Mouse (Mus musculus): ENCODE measurements around the gene Eri3. TPM values are rescaled to one million over a fixed set of nuclear protein-coding genes. Genes with fewer than 3 reads are reported as not detected.
A peak's percentile ranks its signal among the peaks of the same experiment; 100 is the strongest.

The Eri3 gene
- polyA plus RNA-seq, 1 experiment, result 201 TPM

GRCm38 (mm10) chr4:117563967-117564366 is 13.8 kb downstream of the Eri3 start:
- peaks cover 2% of the 10 kb centered on the region for H3K4me1 ChIP-seq (ENCODE audit: control insufficient read depth, insufficient read depth, low read length)
- H3K27ac ChIP-seq (ENCODE audit: insufficient read depth, low read length), result no peak overlapping the region
- H3K4me3 ChIP-seq (ENCODE audit: insufficient read depth, low read length), result no peak overlapping the region
- no peak for TF ChIP-seq POLR2A (IDR thresholded peaks at IDR 0.05; ENCODE audit: extremely low read depth, insufficient read depth, low read length)
- no peak for TF ChIP-seq CTCF (IDR thresholded peaks at IDR 0.05; ENCODE audit: extremely low read depth, insufficient read depth, low read length)

GRCm38 (mm10) chr4:117568846-117569245 is 18.7 kb downstream of the Eri3 start:
- H3K4me3 ChIP-seq (ENCODE audit: insufficient read depth, low read length), result no peak overlapping the region
- peaks cover 2% of the 10 kb centered on the region for H3K4me1 ChIP-seq (ENCODE audit: control insufficient read depth, insufficient read depth, low read length)
- H3K27ac ChIP-seq (ENCODE audit: insufficient read depth, low read length), result peak overlapping the region; percentile 83
- TF ChIP-seq POLR2A (IDR thresholded peaks at IDR 0.05; ENCODE audit: extremely low read depth, insufficient read depth, low read length) (no peak), CTCF (IDR thresholded peaks at IDR 0.05; ENCODE audit: extremely low read depth, insufficient read depth, low read length) (no peak)

GRCm38 (mm10) chr4:117570964-117571363 is 20.8 kb downstream of the Eri3 start:
- no peak for TF ChIP-seq POLR2A (IDR thresholded peaks at IDR 0.05; ENCODE audit: extremely low read depth, insufficient read depth, low read length)
- TF ChIP-seq CTCF (IDR thresholded peaks at IDR 0.05; ENCODE audit: extremely low read depth, insufficient read depth, low read length), result no peak
- peaks cover 2% of the 10 kb centered on the region for H3K4me1 ChIP-seq (ENCODE audit: control insufficient read depth, insufficient read depth, low read length)
- no peak overlapping the region for H3K4me3 ChIP-seq (ENCODE audit: insufficient read depth, low read length)
- 0 out of 2 replicates have a peak overlapping the region, but pooled peaks have one; percentile 22 for H3K27ac ChIP-seq (ENCODE audit: insufficient read depth, low read length)

- H3K27ac ChIP-seq (ENCODE audit: insufficient read depth, low read length), result no peak overlapping the region
- no peaks in the 10 kb centered on the region for H3K4me1 ChIP-seq (ENCODE audit: control insufficient read depth, insufficient read depth, low read length)
- no peak for TF ChIP-seq POLR2A (IDR thresholded peaks at IDR 0.05; ENCODE audit: extremely low read depth, insufficient read depth, low read length)
- TF ChIP-seq CTCF (IDR thresholded peaks at IDR 0.05; ENCODE audit: extremely low read depth, insufficient read depth, low read length), result no peak
- no peak overlapping the region for H3K4me3 ChIP-seq (ENCODE audit: insufficient read depth, low read length)
These were observed 27.4 kb downstream of the Eri3 start for GRCm38 (mm10) chr4:117577579-117577978.

GRCm38 (mm10) chr4:117581626-117582025 is 31.5 kb downstream of the Eri3 start:
- no peak overlapping the region for H3K27ac ChIP-seq (ENCODE audit: insufficient read depth, low read length)
- H3K4me3 ChIP-seq (ENCODE audit: insufficient read depth, low read length), result no peak overlapping the region
- no peaks in the 10 kb centered on the region for H3K4me1 ChIP-seq (ENCODE audit: control insufficient read depth, insufficient read depth, low read length)
- no peak for TF ChIP-seq CTCF (IDR thresholded peaks at IDR 0.05; ENCODE audit: extremely low read depth, insufficient read depth, low read length)
- TF ChIP-seq POLR2A (IDR thresholded peaks at IDR 0.05; ENCODE audit: extremely low read depth, insufficient read depth, low read length), result no peak

- Histone ChIP-seq H3K4me1 (ENCODE audit: control insufficient read depth, insufficient read depth, low read length) (no peaks in the 10 kb centered on the region), H3K4me3 (ENCODE audit: insufficient read depth, low read length) (no peak overlapping the region), H3K27ac (ENCODE audit: insufficient read depth, low read length) (no peak overlapping the region)
- no peak for TF ChIP-seq POLR2A (IDR thresholded peaks at IDR 0.05; ENCODE audit: extremely low read depth, insufficient read depth, low read length)
- TF ChIP-seq CTCF (IDR thresholded peaks at IDR 0.05; ENCODE audit: extremely low read depth, insufficient read depth, low read length), result no peak
These were observed 35.8 kb downstream of the Eri3 start for GRCm38 (mm10) chr4:117585995-117586394.

GRCm38 (mm10) chr4:117587447-117587846 is 37.3 kb downstream of the Eri3 start:
- H3K27ac ChIP-seq (ENCODE audit: insufficient read depth, low read length), result no peak overlapping the region
- TF ChIP-seq POLR2A (IDR thresholded peaks at IDR 0.05; ENCODE audit: extremely low read depth, insufficient read depth, low read length) (no peak), CTCF (IDR thresholded peaks at IDR 0.05; ENCODE audit: extremely low read depth, insufficient read depth, low read length) (0 out of 2 replicates have a peak, but pooled peaks have one; percentile 19)
- no peaks in the 10 kb centered on the region for H3K4me1 ChIP-seq (ENCODE audit: control insufficient read depth, insufficient read depth, low read length)
- H3K4me3 ChIP-seq (ENCODE audit: insufficient read depth, low read length), result no peak overlapping the region

GRCm38 (mm10) chr4:117589081-117589660 is 39.0 kb downstream of the Eri3 start:
- TF ChIP-seq CTCF (IDR thresholded peaks at IDR 0.05; ENCODE audit: extremely low read depth, insufficient read depth, low read length), result no peak
- no peak for TF ChIP-seq POLR2A (IDR thresholded peaks at IDR 0.05; ENCODE audit: extremely low read depth, insufficient read depth, low read length)
- H3K4me3 ChIP-seq (ENCODE audit: insufficient read depth, low read length), result no peak overlapping the region
- H3K27ac ChIP-seq (ENCODE audit: insufficient read depth, low read length), result no peak overlapping the region
- H3K4me1 ChIP-seq (ENCODE audit: control insufficient read depth, insufficient read depth, low read length), result no peaks in the 10 kb centered on the region

GRCm38 (mm10) chr4:117590781-117591180 is 40.6 kb downstream of the Eri3 start:
- H3K27ac ChIP-seq (ENCODE audit: insufficient read depth, low read length), result no peak overlapping the region
- no peaks in the 10 kb centered on the region for H3K4me1 ChIP-seq (ENCODE audit: control insufficient read depth, insufficient read depth, low read length)
- no peak for TF ChIP-seq CTCF (IDR thresholded peaks at IDR 0.05; ENCODE audit: extremely low read depth, insufficient read depth, low read length)
- TF ChIP-seq POLR2A (IDR thresholded peaks at IDR 0.05; ENCODE audit: extremely low read depth, insufficient read depth, low read length), result no peak
- no peak overlapping the region for H3K4me3 ChIP-seq (ENCODE audit: insufficient read depth, low read length)

- H3K27ac ChIP-seq (ENCODE audit: insufficient read depth, low read length), result no peak overlapping the region
- no peak overlapping the region for H3K4me3 ChIP-seq (ENCODE audit: insufficient read depth, low read length)
- H3K4me1 ChIP-seq (ENCODE audit: control insufficient read depth, insufficient read depth, low read length), result no peaks in the 10 kb centered on the region
- TF ChIP-seq POLR2A (IDR thresholded peaks at IDR 0.05; ENCODE audit: extremely low read depth, insufficient read depth, low read length) (no peak), CTCF (IDR thresholded peaks at IDR 0.05; ENCODE audit: extremely low read depth, insufficient read depth, low read length) (no peak)
These were observed 42.0 kb downstream of the Eri3 start for GRCm38 (mm10) chr4:117592206-117592605.

All from cortical plate, adult 2 months (tissue).